Mouse (Mus musculus) testis, postnatal 14 days (tissue): ENCODE measurements around the gene Acot12.
"Not testable (repeated sequence)": the region's sequence is repeated elsewhere in the genome, so short reads cannot be mapped to it uniquely, and the experiment has no call there.

Experiments
- DNase-seq: peaks from one replicate; pipeline ENCODE4 v3.0.0; 2021; ENCODE audit warnings: low spot score

The Acot12 gene

DNA sequence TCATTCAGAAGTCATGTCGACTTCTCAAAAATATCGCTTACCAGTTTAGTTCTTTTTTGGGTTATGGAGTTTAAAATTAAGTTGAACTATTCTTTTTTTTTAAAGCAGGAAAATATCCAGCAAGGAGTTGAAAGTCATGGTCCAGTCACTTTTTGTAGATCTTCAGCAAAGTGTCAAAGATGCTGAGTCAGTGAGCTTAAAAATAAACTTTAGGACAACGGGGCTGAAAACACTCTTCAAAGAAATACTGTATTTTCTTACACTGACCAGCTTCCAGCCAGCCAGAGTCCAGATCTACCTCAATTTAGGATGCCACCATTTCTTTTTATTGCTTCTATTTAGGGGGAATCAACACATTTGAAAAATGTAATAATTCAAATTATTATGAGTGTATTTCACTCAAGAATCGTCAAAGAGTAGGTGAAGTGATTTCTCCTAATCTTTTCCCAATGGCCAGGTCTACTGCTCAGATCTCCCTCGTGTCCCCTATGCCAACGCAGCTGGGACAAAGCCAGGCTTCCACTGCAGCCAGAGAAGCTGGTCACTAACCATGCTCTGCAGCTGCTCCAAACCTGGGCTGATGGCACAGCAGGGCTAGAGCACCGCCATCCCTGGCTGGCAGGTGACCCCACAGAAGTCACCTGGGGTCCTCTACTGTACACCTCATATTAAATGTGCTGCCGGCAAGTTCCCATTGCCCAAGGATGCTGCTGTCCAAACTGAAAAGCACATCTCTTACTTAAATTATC, 19.2 kb downstream of the Acot12 start:
- DNase-seq: no peak

- DNase-seq: no peak
Measured at GRCm38 (mm10) chr13:91761654-91762445, 20.5 kb downstream of the Acot12 start.

DNA sequence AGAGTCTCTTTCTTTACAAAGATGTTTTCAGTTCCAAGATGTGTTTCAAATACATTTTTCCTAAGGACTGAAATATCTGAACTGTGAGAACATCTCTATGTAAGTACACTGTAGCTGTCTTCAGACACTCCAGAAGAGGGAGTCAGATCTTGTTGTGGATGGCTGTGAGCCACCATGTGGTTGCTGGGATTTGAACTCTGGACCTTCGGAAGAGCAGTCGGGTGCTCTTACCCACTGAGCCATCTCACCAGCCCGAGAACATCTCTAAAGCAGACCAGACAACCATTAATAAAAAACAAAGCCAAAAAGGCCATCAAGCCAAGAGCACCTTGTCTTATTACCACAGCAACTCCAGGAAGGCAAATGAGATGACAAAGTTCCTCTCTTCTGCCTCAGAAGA, 22.3 kb downstream of the Acot12 start:
- not testable (repeated sequence) for DNase-seq

DNA sequence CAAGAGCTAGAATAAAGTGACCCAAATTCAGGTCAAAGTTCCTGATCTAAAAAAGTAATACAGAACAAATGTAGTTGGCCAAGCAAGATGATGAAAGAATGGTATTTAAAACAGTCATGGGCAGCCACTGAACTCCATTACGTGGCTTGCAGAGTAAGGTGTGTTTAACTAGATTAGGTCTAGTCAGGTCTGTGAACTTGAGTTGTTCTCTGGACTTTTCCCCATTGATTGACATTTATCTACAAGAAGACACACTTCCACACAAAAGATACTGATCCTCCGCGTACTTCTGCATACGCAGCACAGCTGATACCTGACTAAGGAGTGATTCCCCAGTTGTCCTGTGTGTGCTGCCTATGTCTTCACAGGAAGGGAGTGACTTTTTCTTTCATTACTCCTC, 24.3 kb downstream of the Acot12 start:
- no peak for DNase-seq

- DNase-seq: no peak
Measured at GRCm38 (mm10) chr13:91768683-91769651, 27.7 kb downstream of the Acot12 start.

DNA sequence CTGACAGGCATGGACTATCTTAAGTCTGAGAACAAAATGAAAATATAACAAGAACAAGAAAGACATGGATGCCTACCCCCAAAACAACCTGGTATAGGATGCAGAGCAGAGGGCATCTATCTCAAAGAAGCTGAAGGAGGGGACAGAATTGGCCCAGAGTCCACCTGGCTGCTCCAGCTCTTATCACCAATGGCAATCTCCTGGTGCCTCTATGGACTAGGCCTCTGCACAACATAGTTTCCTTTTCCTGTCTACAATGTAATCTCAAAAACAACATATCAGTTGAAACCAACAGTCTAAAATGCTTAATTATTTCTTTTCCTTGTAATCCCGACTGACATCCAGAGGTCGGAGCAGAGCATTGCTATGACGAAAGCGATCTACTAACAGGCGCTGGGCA, 36.8 kb downstream of the Acot12 start:
- DNase-seq: no peak

DNA sequence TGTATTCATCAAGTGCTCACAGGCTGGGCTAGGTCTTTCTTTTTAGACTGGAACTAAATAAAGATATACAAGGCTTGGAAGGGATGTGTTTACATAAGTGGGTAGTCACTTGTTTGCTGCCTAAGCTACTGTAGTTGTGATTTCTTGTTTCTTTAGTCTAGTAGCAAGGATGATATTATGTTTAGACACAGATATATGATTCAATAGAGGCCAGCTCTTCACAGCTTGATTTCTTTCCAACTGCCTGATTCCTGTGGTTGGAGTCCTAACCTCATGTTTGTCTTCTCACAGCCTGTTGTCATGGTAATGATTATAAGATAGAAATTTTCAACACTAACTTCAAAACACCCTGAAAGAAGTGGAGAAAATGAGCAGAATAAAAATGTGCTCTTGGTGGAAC, 38.6 kb downstream of the Acot12 start:
- no peak for DNase-seq

GRCm38 (mm10) chr13:91792035-91792434, 50.7 kb downstream of the Acot12 start:
- no peak for DNase-seq

GRCm38 (mm10) chr13:91794926-91795436, 53.7 kb downstream of the Acot12 start:
- no peak for DNase-seq

- no peak for DNase-seq
Measured at GRCm38 (mm10) chr13:91795593-91795992, 54.3 kb downstream of the Acot12 start.

GRCm38 (mm10) chr13:91796003-91796402, 54.7 kb downstream of the Acot12 start:
- no peak for DNase-seq

DNA sequence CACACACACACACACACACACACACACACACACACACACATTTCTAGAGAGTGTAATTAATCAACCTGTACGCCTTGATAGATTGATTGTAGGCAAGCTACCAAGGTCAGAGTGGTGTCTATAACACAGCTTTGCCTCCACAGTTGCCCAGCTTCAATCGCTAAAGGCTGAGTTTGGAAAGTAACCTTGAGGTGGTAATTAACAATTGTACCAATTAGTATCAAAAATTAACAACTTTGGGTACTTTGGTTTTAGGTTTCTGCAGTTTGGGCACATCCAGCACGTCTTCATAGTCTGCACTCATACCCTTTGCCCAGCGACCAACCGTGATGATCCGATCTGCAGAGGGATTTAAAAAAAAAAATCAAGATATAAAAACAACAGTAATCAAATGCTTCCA, 55.6 kb downstream of the Acot12 start:
- DNase-seq: no peak

DNA sequence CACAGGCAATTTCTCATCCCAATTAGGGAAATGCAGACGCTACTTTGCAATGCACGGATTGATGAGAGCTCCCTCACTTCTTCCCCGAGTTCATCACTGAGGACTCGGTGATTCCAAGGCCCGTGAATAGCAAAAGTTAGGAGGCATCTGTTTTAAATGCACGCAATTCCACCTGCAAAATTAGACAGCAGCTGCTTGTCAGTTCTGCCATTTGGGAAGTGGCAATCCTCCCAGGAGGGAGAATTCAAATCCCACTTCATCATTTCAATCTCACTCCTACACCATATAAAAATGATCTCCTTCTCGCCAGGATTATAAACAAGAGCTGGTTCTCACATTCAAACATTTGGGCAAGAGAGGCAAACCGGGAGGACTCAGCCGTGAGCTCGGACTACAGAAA, 56.1 kb downstream of the Acot12 start:
- no peak for DNase-seq

DNA sequence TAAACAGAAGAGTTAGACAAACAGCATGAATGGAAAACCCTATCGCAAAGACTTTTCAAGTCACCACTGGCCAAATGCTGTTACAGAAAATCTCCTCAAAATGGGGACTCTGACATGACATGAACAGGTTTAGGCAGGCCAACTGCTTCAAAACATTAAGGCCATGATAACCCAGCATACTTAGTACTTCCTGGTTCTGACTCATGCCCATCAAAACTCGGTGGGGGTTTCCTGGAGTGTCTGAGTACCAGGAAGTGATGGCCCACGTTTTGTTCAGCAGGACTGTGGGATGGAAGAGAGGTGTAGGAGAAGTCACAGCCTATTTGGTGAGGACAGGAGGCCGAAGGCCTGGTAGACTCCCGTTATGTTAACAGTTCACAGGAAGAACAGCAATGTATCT, 60.4 kb downstream of the Acot12 start:
- DNase-seq: no peak

GRCm38 (mm10) chr13:91807155-91807839, 66.0 kb downstream of the Acot12 start, which contains the start of gene Zcchc9:
Gene Zcchc9, minus strand, starts transcription at chr13:91807705.
- DNase-seq: peak; percentile 87

- DNase-seq: no peak
Measured at GRCm38 (mm10) chr13:91807874-91808575, 66.7 kb downstream of the Acot12 start.

- DNase-seq: no peak
Measured at GRCm38 (mm10) chr13:91809476-91809875, 68.2 kb downstream of the Acot12 start.

- no peak for DNase-seq
Measured at GRCm38 (mm10) chr13:91814670-91815069, 73.4 kb downstream of the Acot12 start.

- no peak for DNase-seq
Measured at GRCm38 (mm10) chr13:91823735-91824134, 82.4 kb downstream of the Acot12 start.

- DNase-seq: no peak
Measured at GRCm38 (mm10) chr13:91824845-91825550, 83.7 kb downstream of the Acot12 start.
